Mouse (Mus musculus): ENCODE data around the gene Topbp1. TPM values are rescaled to one million over a fixed set of nuclear protein-coding genes. Genes with fewer than 3 reads are reported as not detected.

The Topbp1 gene
- polyA plus RNA-seq, 1 experiment from 2014 or later: 32.0 TPM

DNA sequence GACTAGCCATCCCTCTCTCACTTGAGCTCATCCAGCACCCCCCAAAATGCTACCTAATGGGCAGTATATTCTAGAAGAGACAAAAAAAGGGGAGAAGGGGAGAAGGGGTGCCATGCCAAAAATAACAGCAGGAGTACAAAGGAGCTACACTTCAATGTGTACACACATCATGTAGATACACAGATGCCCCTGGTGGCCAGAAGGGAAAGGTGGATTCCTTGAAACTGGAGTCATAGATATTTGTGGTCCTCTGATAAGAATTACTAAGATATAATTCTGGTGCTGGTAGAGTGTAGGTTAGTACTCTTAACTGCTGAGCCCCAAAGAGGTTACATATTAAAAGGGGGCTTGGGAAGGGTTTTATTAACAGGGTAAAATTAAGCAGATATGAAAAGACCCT, 52.9 kb downstream of the Topbp1 start:
- H3K27ac ChIP-seq: no peak overlapping the region
- H3K9ac ChIP-seq (replicated peaks): no peak overlapping the region
- no peak for ATAC-seq
- peaks cover 12% of the 10 kb centered on the region for H3K4me1 ChIP-seq (replicated peaks)
- H3K27me3 ChIP-seq: no peaks in the 10 kb centered on the region
- H3K4me3 ChIP-seq (replicated peaks): no peak overlapping the region
- no peaks in the 10 kb centered on the region for H3K9me3 ChIP-seq
- peaks cover 47% of the 10 kb centered on the region for H3K36me3 ChIP-seq
- no peak overlapping the region for H3K4me2 ChIP-seq (replicated peaks)

DNA sequence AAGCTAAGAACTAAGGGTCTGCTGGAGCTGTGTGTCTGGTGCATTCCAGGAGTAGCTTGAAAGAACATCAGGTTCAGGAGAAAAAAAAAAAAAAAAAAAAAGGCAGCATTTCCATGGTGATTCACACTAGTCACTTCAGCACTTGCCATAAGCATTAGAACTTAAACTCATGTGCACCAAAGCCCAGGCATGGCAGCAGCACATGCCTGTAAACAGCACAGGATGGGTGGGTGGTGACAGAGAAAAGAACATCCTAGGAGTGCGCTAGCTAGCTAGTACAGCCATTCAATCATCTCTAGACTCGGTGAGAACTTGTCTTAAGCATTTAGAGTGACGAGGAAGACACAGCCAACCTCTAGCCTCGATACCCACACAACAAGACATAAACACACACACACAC, 53.5 kb downstream of the Topbp1 start:
- H3K27ac ChIP-seq: no peak overlapping the region
- no peak for ATAC-seq
- H3K4me2 ChIP-seq (replicated peaks): no peak overlapping the region
- H3K27me3 ChIP-seq: no peaks in the 10 kb centered on the region
- H3K36me3 ChIP-seq: peaks cover 46% of the 10 kb centered on the region
- peaks cover 19% of the 10 kb centered on the region for H3K4me1 ChIP-seq (replicated peaks)
- H3K9me3 ChIP-seq: no peaks in the 10 kb centered on the region
- no peak overlapping the region for H3K9ac ChIP-seq (replicated peaks)
- WGBS: 86% methylated on average over 4 of the region's 4 CpGs
- no peak overlapping the region for H3K4me3 ChIP-seq (replicated peaks)

DNA sequence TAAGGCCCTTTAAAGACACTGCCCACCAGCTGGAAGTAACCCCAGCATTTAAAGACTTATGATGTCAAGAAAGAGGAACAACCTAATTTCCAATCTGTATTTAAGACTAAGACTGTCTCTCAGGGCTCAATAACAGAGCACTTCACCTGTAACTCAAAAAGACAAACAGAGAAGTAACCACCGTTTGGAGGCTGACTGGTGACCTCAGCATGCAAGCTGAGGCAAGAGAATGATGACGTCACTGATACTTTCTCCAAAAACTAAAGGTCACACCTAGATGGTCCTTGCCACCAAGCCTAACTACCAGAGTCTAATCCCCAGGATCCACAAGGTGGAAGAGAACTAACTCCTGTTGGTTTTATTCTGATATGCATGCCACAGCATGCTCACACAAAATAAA, 55.6 kb downstream of the Topbp1 start:
- Histone ChIP-seq H3K27ac (no peak overlapping the region), H3K36me3 (peaks cover 46% of the 10 kb centered on the region), H3K4me2 (replicated peaks) (no peak overlapping the region), H3K4me1 (replicated peaks) (peaks cover 29% of the 10 kb centered on the region), H3K9me3 (no peaks in the 10 kb centered on the region), H3K9ac (replicated peaks) (no peak overlapping the region), H3K4me3 (replicated peaks) (no peak overlapping the region), H3K27me3 (no peaks in the 10 kb centered on the region)
- 73% methylated on average over 2 of the region's 2 CpGs for WGBS
- no peak for ATAC-seq

DNA sequence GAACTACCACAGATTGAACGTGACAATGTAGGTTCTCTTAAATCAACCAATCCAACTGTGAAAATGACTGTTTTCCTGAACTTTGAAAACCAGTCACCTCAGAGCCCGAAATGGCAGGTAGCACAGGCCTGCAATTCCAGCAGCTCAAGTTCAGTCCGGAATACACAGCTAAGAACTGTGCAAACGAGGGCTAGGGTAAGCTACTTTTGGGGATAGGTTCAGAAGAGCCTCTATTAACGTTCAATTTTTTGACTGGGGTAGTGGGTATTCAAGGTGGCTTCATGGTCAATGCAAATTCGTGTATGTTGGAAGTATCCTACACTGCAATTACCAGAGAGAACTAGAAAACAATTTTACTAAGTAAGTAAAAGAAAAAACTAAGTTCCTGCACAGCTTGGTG, 58.1 kb downstream of the Topbp1 start:
- Histone ChIP-seq H3K27ac (no peak overlapping the region), H3K27me3 (no peaks in the 10 kb centered on the region), H3K4me3 (replicated peaks) (peak overlapping the region; percentile 88), H3K9me3 (no peaks in the 10 kb centered on the region), H3K36me3 (peaks cover 27% of the 10 kb centered on the region), H3K4me2 (replicated peaks) (peak overlapping the region; percentile 90), H3K9ac (replicated peaks) (no peak overlapping the region), H3K4me1 (replicated peaks) (peaks cover 38% of the 10 kb centered on the region)
- WGBS: 73% methylated on average over 6 of the region's 6 CpGs
- ATAC-seq: no peak

DNA sequence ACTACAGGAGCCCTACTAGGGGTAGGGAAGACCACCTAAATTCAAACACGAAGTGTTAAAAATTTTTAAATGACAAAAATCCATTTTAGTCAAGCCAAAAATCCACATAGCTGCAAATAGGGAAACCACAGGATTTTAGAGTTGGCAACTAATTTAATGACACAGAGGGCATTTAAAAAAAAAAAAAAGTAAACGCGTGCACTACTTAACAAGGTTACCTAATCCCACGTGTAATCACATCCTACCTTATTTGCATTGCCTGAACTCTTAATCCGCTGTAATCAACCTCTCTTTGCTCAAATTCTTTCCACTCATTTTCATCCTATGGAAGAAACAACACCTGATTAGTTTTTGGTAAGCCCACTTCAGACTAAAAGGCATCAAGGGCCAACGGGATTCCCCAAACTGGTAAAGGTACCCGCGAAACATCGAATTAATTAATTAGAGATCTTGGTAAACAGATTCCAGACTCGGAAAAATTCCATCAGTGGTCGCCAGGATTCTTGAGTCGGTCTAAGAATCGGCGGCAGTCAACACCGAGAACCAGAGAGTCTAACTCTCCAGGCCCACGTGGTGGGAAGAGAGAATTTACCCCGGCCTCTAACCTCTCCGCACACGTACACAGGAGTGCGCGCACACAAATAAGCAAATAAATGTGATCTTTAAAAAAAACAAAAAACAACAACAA, 58.9 kb downstream of the Topbp1 start:
- peak overlapping the region; percentile 94 for H3K9ac ChIP-seq (replicated peaks)
- peaks cover 38% of the 10 kb centered on the region for H3K4me1 ChIP-seq (replicated peaks)
- H3K36me3 ChIP-seq: peaks cover 20% of the 10 kb centered on the region
- WGBS: 1% methylated on average over 21 of the region's 21 CpGs
- no peak for ATAC-seq
- H3K27me3 ChIP-seq: no peaks in the 10 kb centered on the region
- peak overlapping the region; percentile 90 for H3K4me2 ChIP-seq (replicated peaks)
- no peaks in the 10 kb centered on the region for H3K9me3 ChIP-seq
- peak overlapping the region; percentile 88 for H3K4me3 ChIP-seq (replicated peaks)
- no peak overlapping the region for H3K27ac ChIP-seq

DNA sequence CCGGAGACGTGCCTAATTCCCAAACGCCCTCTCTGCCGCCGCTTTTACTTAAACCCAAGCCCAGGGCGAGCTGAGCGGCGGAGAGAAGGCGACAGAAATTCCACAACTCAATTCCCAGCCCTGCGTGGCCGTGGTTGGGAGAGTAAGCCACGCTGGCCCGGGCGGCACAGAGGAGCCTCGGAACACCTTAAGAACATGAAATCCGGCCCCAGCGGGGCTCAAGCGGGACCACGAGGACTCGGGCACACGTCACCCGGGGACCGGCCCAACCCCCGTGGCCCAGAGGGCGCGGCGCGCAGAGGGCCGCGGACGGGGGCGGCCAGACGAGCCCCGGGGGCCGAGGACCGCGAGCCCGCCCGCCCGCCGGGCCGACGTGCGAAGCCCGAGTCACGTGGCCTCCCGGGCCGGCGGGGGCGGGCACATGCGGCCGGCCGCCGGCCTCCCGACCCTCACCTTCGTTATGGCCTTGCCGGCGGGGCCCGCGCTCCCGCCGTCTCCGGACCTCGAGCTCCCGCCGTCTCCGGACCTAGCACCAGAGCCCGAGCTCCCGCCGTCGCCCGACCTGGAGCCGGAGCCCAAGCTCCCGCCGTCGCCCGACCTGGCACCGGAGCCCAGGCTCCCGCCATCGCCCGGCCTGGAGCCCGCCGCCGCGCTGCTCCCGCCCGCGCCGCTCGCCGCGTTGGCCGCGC, 59.7 kb downstream of the Topbp1 start:
- H3K4me3 ChIP-seq (replicated peaks): peak overlapping the region; percentile 88
- ATAC-seq: peak; percentile 51
- peak overlapping the region; percentile 98 for H3K27ac ChIP-seq
- 6% methylated on average over 66 of the region's 94 CpGs for WGBS
- H3K9ac ChIP-seq (replicated peaks): peak overlapping the region; percentile 94
- H3K9me3 ChIP-seq: no peaks in the 10 kb centered on the region
- peaks cover 13% of the 10 kb centered on the region; the same call in 1 of the 2 replicates for H3K36me3 ChIP-seq
- H3K27me3 ChIP-seq: no peaks in the 10 kb centered on the region
- peaks cover 41% of the 10 kb centered on the region for H3K4me1 ChIP-seq (replicated peaks)
- peak overlapping the region; percentile 90 for H3K4me2 ChIP-seq (replicated peaks)

DNA sequence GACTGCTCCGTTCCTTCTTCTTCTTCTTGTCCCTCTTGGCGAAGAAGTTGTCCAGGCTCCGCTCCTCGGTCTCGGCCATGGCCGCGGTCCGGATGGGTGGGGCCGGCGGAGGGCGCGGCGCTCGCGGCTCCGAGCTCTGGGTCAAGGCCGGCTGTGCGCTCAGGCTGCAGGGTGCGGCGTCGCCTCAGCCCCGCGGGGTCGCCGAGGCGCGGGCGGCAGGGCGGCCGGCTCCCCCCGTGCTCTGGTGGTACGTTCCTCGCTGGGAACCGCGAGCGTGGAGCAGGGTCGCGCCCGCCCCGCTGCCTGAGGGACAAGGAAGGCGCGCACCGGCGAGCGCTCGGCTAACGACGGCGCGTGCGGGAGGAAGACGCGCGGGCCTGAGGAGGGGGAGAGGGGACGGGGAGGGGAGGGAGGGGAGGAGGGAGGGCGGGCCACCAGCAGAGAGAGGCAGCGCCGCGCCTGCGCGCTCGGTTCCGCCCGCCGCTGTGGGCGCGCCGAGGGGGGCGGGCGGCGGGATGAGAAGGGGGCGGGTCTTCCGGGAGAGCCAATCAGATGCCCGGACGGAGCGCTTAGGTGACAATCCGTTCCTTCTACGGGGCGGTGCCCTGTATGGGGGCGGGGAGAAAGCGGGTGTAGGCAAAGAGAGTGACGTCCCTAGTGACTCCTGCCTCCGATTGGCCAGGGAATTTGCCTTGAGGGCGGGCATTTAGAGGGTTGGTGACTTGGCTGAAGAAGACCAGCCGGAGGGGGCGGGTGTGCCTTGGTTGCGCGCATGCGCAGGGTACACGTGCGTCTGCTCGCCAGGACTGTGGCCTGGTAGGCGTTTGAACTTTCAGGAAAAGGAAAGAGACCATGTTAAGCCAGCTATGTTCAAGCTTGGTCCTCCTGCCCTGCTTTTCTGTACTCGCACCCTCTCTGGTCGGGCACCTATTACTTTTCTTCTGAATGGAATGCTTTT, 60.6 kb downstream of the Topbp1 start, which contains the start of gene Cdv3:
Gene Cdv3, minus strand, starts transcription at position 551 of the 958 bp plus-strand sequence.
- WGBS: 2% methylated on average over 80 of the region's 95 CpGs
- peaks cover 42% of the 10 kb centered on the region for H3K4me1 ChIP-seq (replicated peaks)
- H3K36me3 ChIP-seq: peaks cover 5% of the 10 kb centered on the region; the same call in 1 of the 2 replicates

DNA sequence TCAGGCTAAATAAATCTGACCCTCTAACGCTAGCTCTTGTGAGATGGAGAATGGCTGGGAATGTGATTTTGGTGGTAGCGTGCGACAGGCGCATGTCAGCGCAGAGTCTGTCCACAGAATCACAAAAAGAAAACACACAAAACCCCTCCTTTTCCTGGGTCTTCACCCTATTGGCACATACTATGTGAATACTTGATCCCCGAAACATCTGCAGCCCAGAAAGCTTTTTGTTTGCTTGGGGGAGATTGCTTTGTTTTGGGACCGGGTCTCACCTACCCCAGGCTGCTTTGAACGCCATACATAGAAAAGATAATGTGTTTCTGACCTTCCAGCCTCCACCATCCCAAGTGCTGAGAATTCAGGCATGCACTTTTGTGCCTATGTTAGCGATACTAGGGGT, 61.3 kb downstream of the Topbp1 start:
- Histone ChIP-seq H3K36me3 (0 out of 2 replicates have a peak, but pooled peaks cover 3% of the 10 kb centered on the region), H3K27me3 (no peaks in the 10 kb centered on the region), H3K9me3 (no peaks in the 10 kb centered on the region), H3K9ac (replicated peaks) (peak overlapping the region; percentile 53), H3K4me2 (replicated peaks) (peak overlapping the region; percentile 58), H3K27ac (peak overlapping the region; percentile 67), H3K4me3 (replicated peaks) (peak overlapping the region; percentile 32), H3K4me1 (replicated peaks) (peaks cover 42% of the 10 kb centered on the region)
- ATAC-seq: peak; percentile 3; the same call in 1 of the 2 replicates
- WGBS: 53% methylated on average over 9 of the region's 9 CpGs

More for the DNA sequence above, 60.6 kb downstream of the Topbp1 start, which contains the start of gene Cdv3:
- Histone ChIP-seq H3K9ac (replicated peaks) (peak within 1 kb of the TSS; percentile 94), H3K27me3 (no peaks in the 10 kb centered on the region), H3K4me2 (replicated peaks) (peak within 1 kb of the TSS; percentile 90), H3K27ac (peak within 1 kb of the TSS; percentile 98), H3K9me3 (no peaks in the 10 kb centered on the region), H3K4me3 (replicated peaks) (peak within 1 kb of the TSS; percentile 88)
- ATAC-seq: peak; percentile 97

DNA sequence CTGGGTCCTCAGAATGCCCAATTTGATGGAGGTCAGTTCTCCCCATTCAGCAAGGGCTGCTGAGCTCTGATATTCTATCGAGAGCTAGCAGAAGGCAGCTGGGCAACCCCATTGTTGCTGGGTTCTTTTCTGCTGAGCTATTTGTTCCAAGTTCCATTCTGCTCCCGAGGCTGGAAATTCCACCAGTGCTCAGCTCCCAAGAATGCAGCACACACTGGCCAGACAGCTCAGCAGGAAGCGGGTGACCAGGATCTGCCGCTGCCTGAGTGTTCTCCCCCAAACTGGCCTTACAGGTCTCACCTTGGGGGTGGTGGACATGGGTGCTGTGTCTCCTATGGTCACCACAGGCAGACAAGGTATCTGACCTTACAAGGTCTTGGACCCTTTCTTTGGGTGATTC, 64.9 kb downstream of the Topbp1 start:
- Histone ChIP-seq H3K4me2 (replicated peaks) (no peak overlapping the region), H3K36me3 (no peaks in the 10 kb centered on the region), H3K9me3 (no peaks in the 10 kb centered on the region), H3K4me1 (replicated peaks) (peaks cover 14% of the 10 kb centered on the region), H3K9ac (replicated peaks) (no peak overlapping the region), H3K4me3 (replicated peaks) (no peak overlapping the region), H3K27me3 (no peaks in the 10 kb centered on the region), H3K27ac (no peak overlapping the region)
- ATAC-seq: no peak
- 48% methylated on average over 4 of the region's 4 CpGs for WGBS

DNA sequence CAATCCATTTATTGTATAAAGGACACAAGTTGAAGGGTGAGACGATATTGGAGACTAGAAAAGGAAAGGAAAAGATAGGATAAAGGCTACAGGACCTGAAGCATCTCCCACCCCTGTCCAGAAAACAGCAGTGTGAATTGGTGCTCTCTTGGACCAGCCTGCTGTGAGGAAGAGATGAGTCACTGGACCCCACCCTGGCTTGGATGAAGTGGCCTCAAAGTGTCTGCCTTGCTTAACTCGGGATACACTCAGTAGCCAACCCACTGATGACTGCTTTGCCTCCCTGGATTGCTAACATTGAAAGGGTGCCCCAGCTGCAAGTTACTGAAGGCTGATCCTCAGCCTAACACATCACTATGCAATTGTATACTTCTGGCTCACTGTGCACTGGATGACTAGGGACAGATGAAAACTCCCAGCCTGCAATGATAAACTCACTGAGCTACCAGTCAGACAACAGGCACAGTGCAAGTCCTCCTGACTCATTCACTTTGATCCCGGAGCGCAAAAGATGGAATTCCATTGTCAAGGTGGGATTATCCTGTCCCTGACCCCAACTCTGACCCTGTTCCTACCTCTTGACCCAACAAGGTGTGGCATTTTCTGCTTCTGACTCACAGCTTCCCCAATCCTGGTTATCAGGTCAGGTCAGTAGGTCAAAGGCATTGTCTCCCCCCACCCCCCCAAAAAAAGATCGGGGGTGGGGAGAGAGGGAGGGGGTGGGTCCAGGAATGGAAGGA, 67.4 kb downstream of the Topbp1 start:
- WGBS: 55% methylated on average over 5 of the region's 5 CpGs
- Histone ChIP-seq H3K27me3 (no peaks in the 10 kb centered on the region), H3K4me1 (replicated peaks) (0 out of 2 replicates have a peak, but pooled peaks cover 4% of the 10 kb centered on the region), H3K36me3 (no peaks in the 10 kb centered on the region), H3K4me2 (replicated peaks) (no peak overlapping the region), H3K9me3 (no peaks in the 10 kb centered on the region), H3K9ac (replicated peaks) (no peak overlapping the region), H3K27ac (no peak overlapping the region), H3K4me3 (replicated peaks) (no peak overlapping the region)
- no peak for ATAC-seq

All from midbrain, embryonic 13.5 days (tissue).